Mouse (Mus musculus): ENCODE results near the gene Mapk7. TPM values are rescaled to one million over a fixed set of nuclear protein-coding genes. Genes with fewer than 3 reads are reported as not detected.

The Mapk7 gene
- 20.2 and 21.6 TPM in 2 replicates for polyA plus RNA-seq (2015; fragmentation: Nextera tagmentation; extraction: Ambion mirVana)

DNA sequence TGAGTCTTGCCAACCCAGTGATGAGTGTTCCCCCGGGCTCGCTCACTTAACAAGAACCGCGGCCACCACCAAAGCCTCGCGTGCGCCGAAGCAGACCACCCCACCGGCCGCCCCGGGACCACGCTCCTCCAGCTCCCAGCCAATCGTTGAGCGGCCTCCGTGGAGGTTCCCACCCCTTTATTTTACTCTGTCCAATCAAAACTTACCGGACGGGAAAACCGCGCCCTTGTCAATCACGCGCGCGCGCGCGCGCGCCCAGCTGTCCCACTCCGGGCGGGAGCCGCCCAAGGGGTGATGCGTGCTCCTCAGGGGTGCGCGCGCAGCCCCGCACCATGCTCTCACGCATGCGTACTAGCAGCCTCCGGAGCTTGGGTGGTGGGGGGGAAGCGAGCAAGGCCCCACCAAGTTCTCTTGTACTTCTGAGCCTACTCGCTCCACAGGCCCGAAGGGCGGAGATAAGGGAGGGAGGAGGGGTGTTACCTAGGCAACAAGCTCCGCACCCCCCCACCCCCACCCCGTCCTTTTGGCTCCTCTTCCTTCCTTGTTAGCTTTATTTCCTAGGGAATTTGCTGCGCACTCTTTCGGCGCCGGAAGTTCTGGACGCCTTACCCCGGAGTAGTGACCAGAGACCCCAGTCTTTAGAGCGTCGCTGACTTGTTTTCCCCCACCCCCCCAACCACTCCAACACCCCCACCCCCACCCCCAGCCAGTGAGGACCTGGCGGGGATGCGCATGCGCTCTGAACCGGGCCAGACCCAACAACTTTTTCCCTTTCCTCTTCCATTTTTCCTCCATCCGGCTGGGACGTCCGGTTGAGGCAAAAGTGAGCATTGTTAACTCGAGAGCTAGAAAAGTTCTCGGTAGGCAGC, at the start of gene Mapk7:
Mapk7 (minus strand) TSS at position 278 of the 869 bp plus-strand sequence.

DNA sequence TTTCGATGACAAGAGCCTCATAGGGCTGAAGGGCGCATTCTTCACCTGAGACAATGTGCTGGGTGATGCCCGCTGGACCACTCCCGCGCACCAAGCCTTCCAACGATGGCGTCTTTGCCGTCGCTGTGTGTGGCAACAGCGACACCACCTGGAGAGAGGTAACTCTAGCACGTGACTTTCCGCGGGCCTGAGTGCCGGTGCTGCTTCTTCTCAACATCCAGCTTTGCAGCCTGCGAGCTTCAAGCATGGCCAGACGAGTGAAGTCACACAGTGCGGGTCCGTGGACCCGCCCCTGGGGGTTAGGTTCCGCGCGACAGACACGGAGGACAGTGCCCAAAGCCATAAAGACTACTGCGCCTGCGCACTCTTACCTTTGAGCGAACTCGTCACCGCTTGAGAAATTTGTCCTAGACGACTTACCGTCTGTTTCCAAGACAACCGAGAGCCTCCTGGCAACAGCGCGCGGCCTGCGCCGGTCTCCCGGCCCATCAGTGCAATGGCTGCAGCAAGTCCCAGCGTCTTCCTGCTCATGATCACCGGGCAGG, 10.6 kb upstream of the Mapk7 start, which contains the start of gene B9d1:
B9d1 (plus strand) TSS at position 432 of the 545 bp plus-strand sequence.

DNA sequence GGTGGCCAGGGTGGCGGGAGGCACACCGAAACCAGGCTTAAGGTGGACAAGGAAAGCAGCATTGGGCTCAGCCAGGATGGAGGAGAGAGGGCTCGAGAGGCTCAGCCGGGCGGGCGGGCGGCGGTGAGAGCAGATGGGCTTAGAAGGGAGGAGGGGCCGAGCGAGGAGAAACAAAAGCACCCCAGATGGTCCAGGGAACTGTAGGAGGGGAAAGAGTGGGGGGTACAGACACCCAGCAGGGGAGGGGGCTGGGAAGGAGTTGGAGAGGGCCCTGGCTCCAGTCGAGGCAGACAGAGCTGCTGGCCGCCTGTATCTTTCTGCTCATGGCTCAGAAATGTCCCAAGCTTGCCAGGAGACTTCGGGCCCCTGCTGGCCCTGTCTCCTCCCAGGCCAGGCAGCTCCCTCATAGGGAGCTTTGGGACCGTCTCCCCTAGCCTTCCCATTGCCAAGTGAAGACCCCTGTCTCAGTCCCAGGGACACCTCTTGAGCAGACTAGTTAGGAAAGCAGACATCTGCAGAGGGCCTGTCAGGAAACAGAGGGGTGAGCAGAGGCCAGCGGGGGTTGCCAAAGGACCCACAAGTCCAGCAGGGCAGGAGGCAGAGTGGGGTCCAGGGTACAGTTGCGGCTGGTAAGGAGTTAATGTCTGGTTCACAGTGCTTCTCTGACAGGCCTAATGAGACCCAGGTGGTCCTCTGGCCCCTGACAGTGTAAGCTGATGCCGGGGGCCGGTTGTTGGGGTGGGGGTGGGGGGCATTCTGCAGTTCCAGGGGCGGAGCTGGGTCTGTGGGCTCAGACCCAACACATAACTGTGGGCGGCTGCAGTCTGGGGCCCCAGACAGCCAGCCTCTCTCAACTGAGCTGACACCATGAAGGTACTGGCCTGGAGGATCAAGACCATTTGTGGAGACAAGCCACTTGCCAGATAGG, 9.3 kb downstream of the Mapk7 start, which contains the start of gene Mfap4:
Mfap4 (plus strand) TSS at position 819 of the 928 bp plus-strand sequence.

Other genes starting within 250 kb of the Mapk7 start
- 36.4 and 39.2 TPM in 2 replicates for gene Aldh3a2, start 226.9 kb downstream of the Mapk7 start, polyA plus RNA-seq (2015; fragmentation: Nextera tagmentation; extraction: Ambion mirVana)
- gene Slc47a2, start 151.5 kb downstream of the Mapk7 start, polyA plus RNA-seq (2015; fragmentation: Nextera tagmentation; extraction: Ambion mirVana), result 0.06 and 0.22 TPM in 2 replicates
- gene Slc47a1, start 116.1 kb downstream of the Mapk7 start, polyA plus RNA-seq (2015; fragmentation: Nextera tagmentation; extraction: Ambion mirVana), result 1.5 and 1.6 TPM in 2 replicates
- 2.0 and 2.8 TPM in 2 replicates for gene Rnf112, start 40.3 kb downstream of the Mapk7 start, polyA plus RNA-seq (2015; fragmentation: Nextera tagmentation; extraction: Ambion mirVana)
- 73.5 and 86.8 TPM in 2 replicates for gene Mfap4, start 9.0 kb downstream of the Mapk7 start, polyA plus RNA-seq (2015; fragmentation: Nextera tagmentation; extraction: Ambion mirVana)
- 17.8 and 29.3 TPM in 2 replicates for gene B9d1, start 10.7 kb upstream of the Mapk7 start, polyA plus RNA-seq (2015; fragmentation: Nextera tagmentation; extraction: Ambion mirVana)
- gene Epn2, start 85.3 kb upstream of the Mapk7 start, polyA plus RNA-seq (2015; fragmentation: Nextera tagmentation; extraction: Ambion mirVana), result 15.8 and 19.0 TPM in 2 replicates
- 12.7 and 14.1 TPM in 2 replicates for gene Grap, start 158.9 kb upstream of the Mapk7 start, polyA plus RNA-seq (2015; fragmentation: Nextera tagmentation; extraction: Ambion mirVana)
- gene Fam83g, start 189.7 kb upstream of the Mapk7 start, polyA plus RNA-seq (2015; fragmentation: Nextera tagmentation; extraction: Ambion mirVana), result 1.3 and 2.0 TPM in 2 replicates
- 0.08 and 0.17 TPM in 2 replicates for gene Slc5a10, start 226.4 kb upstream of the Mapk7 start, polyA plus RNA-seq (2015; fragmentation: Nextera tagmentation; extraction: Ambion mirVana)